Mouse (Mus musculus) neural tube, embryonic 12.5 days (tissue): ENCODE data around the gene Ppcs. TPM values are rescaled to one million over a fixed set of nuclear protein-coding genes. Genes with fewer than 3 reads are reported as not detected.

Experiments
- ATAC-seq: fragments of 200-750 bp; cut with Nextera tagmentation; 2 replicates; pipeline ENCODE4 v1.8.0; 2017; ENCODE audit warnings: low read depth, mild to moderate bottlenecking, moderate TSS enrichment, moderate library complexity; ENCODE audit not compliant: low FRiP score
- H3K27ac ChIP-seq: fragments of 300-500 bp; sonication (generic); 2 replicates; pipeline ENCODE4 v1.5.1; 2016
- H3K27me3 ChIP-seq: fragments of 300-500 bp; sonication (generic); replicated peaks from 2 replicates; pipeline ENCODE4 v1.6.1; 2016; ENCODE audit warnings: mild to moderate bottlenecking
- H3K36me3 ChIP-seq: fragments of 300-500 bp; sonication (generic); 2 replicates; pipeline ENCODE4 v1.6.1; 2016; ENCODE audit warnings: mild to moderate bottlenecking
- H3K4me1 ChIP-seq: fragments of 300-500 bp; sonication (generic); 2 replicates; pipeline ENCODE4 v1.6.1; 2016
- H3K4me2 ChIP-seq: fragments of 300-500 bp; sonication (generic); replicated peaks from 2 replicates; pipeline ENCODE4 v1.6.1; 2016; ENCODE audit warnings: mild to moderate bottlenecking
- H3K4me3 ChIP-seq: fragments of 300-500 bp; sonication (generic); 2 replicates; pipeline ENCODE4 v1.5.1; 2016
- H3K9ac ChIP-seq: fragments of 300-500 bp; sonication (generic); 2 replicates; pipeline ENCODE4 v1.6.1; 2016; ENCODE audit warnings: mild to moderate bottlenecking
- H3K9me3 ChIP-seq: fragments of 300-500 bp; sonication (generic); 2 replicates; pipeline ENCODE4 v1.6.1; 2016; ENCODE audit warnings: mild to moderate bottlenecking
- WGBS: fragments of 180-500 bp; shearing (Covaris S2); methylation state at CpG from one replicate; pipeline ENCODE4 v1.1.7; 2016; 5-methylcytosine and 5-hydroxymethylcytosine counted together
- polyA plus RNA-seq: library from polyadenylated mRNA; unstranded; fragments of >200 nt; fragmentation: Nextera tagmentation; extraction: Ambion mirVana; gene quantifications from 2 replicates; pipeline ENCODE4 v1.2.1, GENCODE M21; 2016

The Ppcs gene
- polyA plus RNA-seq, 1 experiment from 2014 or later: 22.7 TPM

- Histone ChIP-seq H3K9me3 (no peaks in the 10 kb centered on the region), H3K4me1 (no peaks in the 10 kb centered on the region), H3K4me2 (no peak overlapping the region), H3K36me3 (no peaks in the 10 kb centered on the region), H3K27me3 (no peaks in the 10 kb centered on the region), H3K4me3 (no peak overlapping the region), H3K9ac (no peak overlapping the region), H3K27ac (no peak overlapping the region)
- ATAC-seq: no peak
- 75% methylated on average over 3 of the region's 3 CpGs for WGBS
Observed at GRCm38 (mm10) chr4:119447786-119448185, 25.6 kb upstream of the Ppcs start.

DNA sequence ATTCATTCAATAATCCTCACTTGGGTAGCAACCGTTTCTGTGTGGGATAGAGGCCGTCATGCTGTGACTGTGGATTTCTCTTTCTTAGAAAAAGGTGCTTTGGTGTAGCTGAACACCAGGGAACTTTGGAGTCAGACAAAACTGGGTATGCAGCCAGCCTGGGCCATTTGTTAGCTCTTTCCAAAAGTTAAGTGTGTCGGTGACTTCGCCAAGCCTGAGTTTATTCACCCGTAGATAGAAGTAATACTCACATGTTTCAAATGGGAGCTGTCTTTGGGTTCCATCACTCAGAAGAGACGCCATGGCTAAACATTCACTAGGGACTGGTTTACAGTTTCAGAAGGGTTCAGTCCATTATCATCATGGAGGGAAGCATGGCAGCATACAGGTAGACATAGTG lies 25.0 kb upstream of the Ppcs start:
- WGBS: 94% methylated on average over 6 of the region's 6 CpGs
- H3K27ac ChIP-seq: no peak overlapping the region
- no peaks in the 10 kb centered on the region for H3K9me3 ChIP-seq
- no peak for ATAC-seq
- H3K4me2 ChIP-seq: no peak overlapping the region
- no peaks in the 10 kb centered on the region for H3K36me3 ChIP-seq
- no peaks in the 10 kb centered on the region for H3K27me3 ChIP-seq
- no peaks in the 10 kb centered on the region; the same call in 1 of the 2 replicates for H3K4me1 ChIP-seq
- H3K4me3 ChIP-seq: no peak overlapping the region
- H3K9ac ChIP-seq: no peak overlapping the region

DNA sequence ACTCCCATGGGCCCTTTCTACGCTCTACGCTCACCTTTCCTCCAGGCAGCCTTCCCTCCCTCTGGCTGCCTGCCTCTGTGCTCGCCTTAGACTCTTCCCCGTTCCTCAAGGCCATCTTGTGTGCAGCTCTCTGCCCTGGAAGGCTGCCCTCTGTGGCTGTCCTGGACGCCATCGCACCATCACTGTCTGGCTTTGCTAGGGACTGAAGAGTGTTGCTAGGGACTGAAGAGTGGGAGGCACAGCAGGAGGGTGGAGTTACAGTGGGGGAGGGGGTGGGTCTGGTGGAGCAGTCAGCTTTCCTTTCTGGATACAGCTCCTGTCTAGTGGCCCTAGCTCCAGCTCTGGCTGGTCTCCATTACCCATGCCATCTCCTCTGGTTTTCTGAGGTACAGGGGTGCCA lies 20.3 kb upstream of the Ppcs start:
- no peak overlapping the region for H3K9ac ChIP-seq
- no peaks in the 10 kb centered on the region for H3K9me3 ChIP-seq
- H3K27ac ChIP-seq: no peak overlapping the region
- H3K4me1 ChIP-seq: no peaks in the 10 kb centered on the region; the same call in 1 of the 2 replicates
- H3K4me3 ChIP-seq: no peak overlapping the region
- WGBS: 51% methylated on average over 6 of the region's 6 CpGs
- no peaks in the 10 kb centered on the region for H3K27me3 ChIP-seq
- no peaks in the 10 kb centered on the region for H3K36me3 ChIP-seq
- H3K4me2 ChIP-seq: no peak overlapping the region
- no peak for ATAC-seq

DNA sequence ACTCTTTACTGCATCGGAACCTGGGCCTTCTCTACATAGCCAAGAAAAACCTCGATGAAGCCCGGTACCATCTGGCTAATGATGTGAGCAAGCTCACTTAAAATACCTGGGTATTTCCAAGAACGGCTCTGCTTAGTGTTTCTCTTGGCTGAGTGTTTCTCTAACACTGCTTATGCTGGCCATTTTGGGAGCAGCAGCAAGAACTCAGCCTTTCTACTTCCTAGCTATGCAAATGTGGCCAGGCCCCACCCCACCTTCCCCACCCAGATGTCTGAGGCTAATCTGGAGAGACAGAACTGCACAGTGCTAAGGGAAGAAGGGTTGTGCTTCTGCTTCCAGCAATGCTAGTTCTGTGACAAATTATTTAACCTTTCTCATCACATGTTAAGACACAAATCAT lies 19.6 kb upstream of the Ppcs start:
- Histone ChIP-seq H3K9me3 (no peaks in the 10 kb centered on the region), H3K4me3 (no peak overlapping the region), H3K27ac (no peak overlapping the region), H3K9ac (no peak overlapping the region), H3K36me3 (no peaks in the 10 kb centered on the region), H3K27me3 (no peaks in the 10 kb centered on the region), H3K4me1 (no peaks in the 10 kb centered on the region; the same call in 1 of the 2 replicates), H3K4me2 (no peak overlapping the region)
- 90% methylated on average over 4 of the region's 4 CpGs for WGBS
- no peak for ATAC-seq

GRCm38 (mm10) chr4:119437936-119438335 lies 15.7 kb upstream of the Ppcs start:
- Histone ChIP-seq H3K36me3 (no peaks in the 10 kb centered on the region), H3K9ac (no peak overlapping the region), H3K9me3 (peaks cover 6% of the 10 kb centered on the region), H3K4me3 (no peak overlapping the region), H3K4me2 (no peak overlapping the region), H3K27me3 (no peaks in the 10 kb centered on the region), H3K27ac (no peak overlapping the region), H3K4me1 (no peaks in the 10 kb centered on the region; the same call in 1 of the 2 replicates)
- 93% methylated on average over 2 of the region's 2 CpGs for WGBS
- ATAC-seq: no peak

- ATAC-seq: no peak
- WGBS: 29% methylated on average over 5 of the region's 5 CpGs
- no peak overlapping the region for H3K27ac ChIP-seq
- H3K4me1 ChIP-seq: no peaks in the 10 kb centered on the region
- H3K4me3 ChIP-seq: no peak overlapping the region
- no peaks in the 10 kb centered on the region; the same call in 1 of the 2 replicates for H3K27me3 ChIP-seq
- H3K9ac ChIP-seq: no peak overlapping the region
- peaks cover 2% of the 10 kb centered on the region for H3K9me3 ChIP-seq
- no peak overlapping the region for H3K4me2 ChIP-seq
- no peaks in the 10 kb centered on the region for H3K36me3 ChIP-seq
Observed at GRCm38 (mm10) chr4:119430678-119431077, 8.5 kb upstream of the Ppcs start.

DNA sequence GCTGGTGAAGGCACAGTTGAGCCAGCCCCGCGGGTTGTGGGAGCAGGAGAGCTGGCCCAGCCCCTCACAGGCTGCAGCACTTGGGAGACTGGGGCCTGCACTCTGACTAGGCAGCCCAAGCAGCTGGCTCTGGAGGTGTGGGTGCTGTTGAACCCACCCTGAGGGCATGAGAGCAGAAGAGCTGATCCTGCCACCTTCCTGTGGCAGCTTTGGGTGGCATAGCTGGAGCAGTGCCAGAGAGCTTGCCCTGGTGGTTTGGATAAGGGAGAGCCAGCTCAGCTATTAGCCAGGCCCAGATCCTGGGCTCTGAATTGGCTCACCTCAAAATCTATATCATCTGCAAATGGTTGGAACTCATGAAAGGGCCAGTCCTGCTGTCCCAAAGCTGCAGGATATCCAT lies 5.5 kb upstream of the Ppcs start:
- Histone ChIP-seq H3K36me3 (no peaks in the 10 kb centered on the region), H3K27me3 (no peaks in the 10 kb centered on the region; the same call in 1 of the 2 replicates), H3K4me3 (no peak overlapping the region), H3K9ac (no peak overlapping the region), H3K4me1 (peaks cover 8% of the 10 kb centered on the region), H3K9me3 (no peaks in the 10 kb centered on the region), H3K4me2 (no peak overlapping the region), H3K27ac (no peak overlapping the region)
- no peak for ATAC-seq
- WGBS: 45% methylated on average over 2 of the region's 2 CpGs

- Histone ChIP-seq H3K4me3 (no peak overlapping the region), H3K27ac (no peak overlapping the region), H3K36me3 (no peaks in the 10 kb centered on the region), H3K4me2 (no peak overlapping the region), H3K27me3 (no peaks in the 10 kb centered on the region; the same call in 1 of the 2 replicates), H3K4me1 (peaks cover 19% of the 10 kb centered on the region), H3K9me3 (no peaks in the 10 kb centered on the region), H3K9ac (no peak overlapping the region)
- no peak for ATAC-seq
- 58% methylated on average over 2 of the region's 2 CpGs for WGBS
Observed at GRCm38 (mm10) chr4:119425601-119426000, 3.4 kb upstream of the Ppcs start.

DNA sequence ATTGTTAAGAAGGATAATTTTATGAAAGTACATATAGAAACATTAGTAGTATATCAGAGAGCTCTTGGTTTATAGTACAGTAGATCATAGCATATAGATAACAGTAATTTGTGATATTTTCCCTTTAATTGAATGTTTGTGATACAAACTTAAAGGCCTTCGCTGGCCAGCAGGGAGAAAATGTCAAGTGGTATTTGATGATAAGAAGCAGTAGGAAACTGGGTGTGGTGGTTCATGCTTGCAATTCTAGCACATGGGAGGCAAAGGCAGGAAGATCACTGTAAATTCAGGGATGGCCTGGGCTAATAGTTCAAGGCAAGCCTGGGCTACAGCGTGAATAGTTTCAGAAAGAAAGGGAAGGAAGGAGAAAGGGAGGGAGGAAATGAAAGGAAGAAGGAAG lies 2.9 kb upstream of the Ppcs start:
- Histone ChIP-seq H3K9me3 (no peaks in the 10 kb centered on the region), H3K4me3 (no peak overlapping the region), H3K36me3 (no peaks in the 10 kb centered on the region), H3K4me1 (peaks cover 19% of the 10 kb centered on the region), H3K27me3 (no peaks in the 10 kb centered on the region; the same call in 1 of the 2 replicates), H3K4me2 (no peak overlapping the region), H3K9ac (no peak overlapping the region), H3K27ac (no peak overlapping the region)
- ATAC-seq: no peak
- WGBS: 95% methylated on average over 2 of the region's 2 CpGs

DNA sequence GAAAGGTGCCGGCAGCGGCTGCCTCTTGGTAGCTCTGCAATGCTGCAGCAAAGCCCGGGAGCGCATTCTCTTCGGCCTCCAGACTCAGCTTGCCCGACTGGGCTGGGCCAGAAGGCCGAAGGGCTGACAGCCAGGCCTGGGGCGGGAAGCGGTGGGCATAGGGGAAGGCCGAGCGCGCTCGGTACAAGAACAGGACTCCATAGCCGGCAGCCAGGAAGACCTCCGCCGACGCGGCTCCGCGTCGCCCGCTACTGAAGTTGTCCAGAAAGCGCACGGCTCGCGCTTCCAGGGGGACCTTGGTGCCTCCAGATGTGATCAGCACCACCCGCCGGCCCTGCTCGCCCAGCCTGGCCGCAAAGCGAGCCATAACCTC lies 313 bp downstream of the Ppcs start:
- Histone ChIP-seq H3K36me3 (no peaks in the 10 kb centered on the region), H3K4me3 (peak overlapping the region; percentile 65), H3K27ac (peak overlapping the region; percentile 64), H3K9me3 (no peaks in the 10 kb centered on the region), H3K4me2 (peak overlapping the region; percentile 88), H3K9ac (peak overlapping the region; percentile 77), H3K27me3 (no peaks in the 10 kb centered on the region), H3K4me1 (peaks cover 19% of the 10 kb centered on the region)
- WGBS: 0% methylated on average over 31 of the region's 31 CpGs
- peak; percentile 61 for ATAC-seq

DNA sequence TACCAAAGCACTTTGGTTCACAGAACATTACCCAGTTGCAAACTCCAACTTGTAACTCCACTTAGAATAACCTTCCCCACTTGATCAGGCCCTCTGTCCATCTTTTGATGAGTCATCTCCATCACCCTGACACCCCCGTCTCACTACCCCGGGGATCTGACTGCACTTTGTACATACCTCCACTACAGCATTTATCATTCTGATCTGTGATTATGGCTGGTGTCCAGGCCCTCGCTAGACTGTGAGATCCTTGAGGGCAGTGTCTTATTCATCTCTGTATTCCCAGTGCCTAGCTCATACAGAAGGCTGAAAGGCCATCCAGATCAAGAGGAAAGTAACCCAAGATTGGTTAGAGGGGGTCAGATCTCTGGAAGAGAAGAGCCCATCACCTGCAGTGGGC lies 1.0 kb downstream of the Ppcs start:
- H3K27ac ChIP-seq: no peak overlapping the region
- 74% methylated on average over 3 of the region's 3 CpGs for WGBS
- no peaks in the 10 kb centered on the region for H3K9me3 ChIP-seq
- H3K4me2 ChIP-seq: peak overlapping the region; percentile 88
- peaks cover 19% of the 10 kb centered on the region for H3K4me1 ChIP-seq
- ATAC-seq: no peak
- H3K4me3 ChIP-seq: peak overlapping the region; percentile 65
- no peaks in the 10 kb centered on the region for H3K27me3 ChIP-seq
- H3K9ac ChIP-seq: peak overlapping the region; percentile 77
- no peaks in the 10 kb centered on the region for H3K36me3 ChIP-seq

DNA sequence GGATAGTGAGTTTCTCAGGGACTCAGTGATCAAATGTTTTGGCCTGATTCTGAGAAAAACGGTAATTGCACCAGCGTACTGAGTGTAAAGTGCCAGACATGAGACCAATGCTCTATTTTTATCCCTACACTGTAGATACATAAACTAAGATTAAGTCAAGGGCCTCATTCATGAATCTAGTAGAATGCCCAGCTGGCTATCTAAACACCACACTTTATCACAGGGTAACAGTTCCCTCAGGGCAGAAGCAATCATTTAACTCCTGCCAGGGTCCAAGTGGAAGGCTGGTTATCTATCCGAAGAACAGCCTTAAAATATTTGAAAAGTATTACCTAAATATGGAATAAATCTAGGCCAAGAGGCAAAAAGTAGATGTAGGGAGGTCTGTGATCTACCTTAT lies 4.3 kb downstream of the Ppcs start:
- Histone ChIP-seq H3K36me3 (no peaks in the 10 kb centered on the region), H3K4me2 (no peak overlapping the region), H3K9me3 (no peaks in the 10 kb centered on the region), H3K4me3 (no peak overlapping the region), H3K27ac (no peak overlapping the region), H3K27me3 (no peaks in the 10 kb centered on the region), H3K4me1 (peaks cover 22% of the 10 kb centered on the region), H3K9ac (no peak overlapping the region)
- 90% methylated on average over 3 of the region's 3 CpGs for WGBS
- ATAC-seq: no peak

DNA sequence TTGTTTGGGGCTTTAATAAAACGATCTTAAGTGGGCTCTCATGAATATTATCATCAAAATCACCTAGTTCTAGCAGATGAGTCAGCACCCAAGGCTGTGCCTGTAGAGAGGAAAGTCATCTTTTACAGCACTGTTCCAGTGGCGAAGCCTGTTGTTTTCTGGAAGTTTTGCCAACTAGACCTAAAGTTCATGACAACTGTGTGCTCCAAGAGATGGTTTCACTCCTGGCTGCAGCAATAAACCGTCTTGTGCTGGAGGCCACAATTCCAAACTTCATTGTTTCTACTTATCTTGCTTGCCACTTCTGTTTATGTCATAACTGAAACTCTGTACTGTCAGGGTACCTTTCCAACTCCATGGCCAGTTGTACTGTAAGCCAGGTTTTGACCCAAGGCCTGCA lies 5.0 kb downstream of the Ppcs start:
- no peak for ATAC-seq
- no peak overlapping the region for H3K27ac ChIP-seq
- H3K27me3 ChIP-seq: no peaks in the 10 kb centered on the region
- no peak overlapping the region for H3K9ac ChIP-seq
- no peak overlapping the region for H3K4me2 ChIP-seq
- peaks cover 24% of the 10 kb centered on the region for H3K4me1 ChIP-seq
- no peaks in the 10 kb centered on the region for H3K9me3 ChIP-seq
- H3K4me3 ChIP-seq: no peak overlapping the region
- 85% methylated on average over 3 of the region's 3 CpGs for WGBS
- H3K36me3 ChIP-seq: no peaks in the 10 kb centered on the region
